Mouse (Mus musculus): ENCODE measurements around the gene Mical2.

Mical2 gene

DNA sequence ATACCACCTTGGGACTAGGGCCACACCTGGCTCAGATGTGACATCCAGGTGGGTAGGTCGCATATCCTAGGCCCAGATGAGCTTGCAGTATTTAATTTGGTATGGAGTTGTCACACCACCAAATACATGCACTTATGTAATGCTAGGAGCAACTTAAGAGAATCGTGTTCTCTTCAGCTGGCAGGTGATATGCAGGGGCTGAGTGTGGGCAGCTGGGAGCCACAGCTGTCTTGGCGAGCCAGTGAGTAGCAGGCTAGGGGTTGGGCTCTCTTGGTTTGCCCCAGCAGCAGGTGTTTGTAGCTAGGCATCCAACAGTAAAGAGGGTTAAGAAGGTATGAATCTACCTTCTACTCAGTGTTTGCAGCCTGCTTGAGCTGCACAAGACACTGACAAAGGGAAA, 49.4 kb downstream of the Mical2 start:
- DNase-seq (ENCODE audit: extremely low read depth, low read depth), result no peak

DNA sequence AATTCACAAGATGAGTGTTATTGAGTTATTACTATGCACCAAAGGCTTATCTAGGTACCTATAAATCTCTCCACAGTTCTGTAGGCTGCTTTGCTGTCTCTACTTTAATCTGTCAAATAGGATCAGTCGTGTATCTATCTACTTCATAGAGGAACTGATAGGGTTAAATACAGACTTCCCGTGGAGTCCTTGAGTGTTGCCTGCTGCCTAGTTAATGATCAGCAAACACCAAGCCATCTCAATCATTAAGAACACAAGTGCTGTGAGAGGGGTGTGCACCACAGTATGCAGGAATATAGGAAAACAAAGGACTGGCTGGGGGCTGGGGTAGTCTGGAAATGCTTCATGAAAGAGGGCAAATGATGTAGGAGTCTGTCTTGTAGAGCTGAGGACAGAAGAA, 50.2 kb downstream of the Mical2 start:
- DNase-seq (ENCODE audit: extremely low read depth, low read depth), result no peak

DNA sequence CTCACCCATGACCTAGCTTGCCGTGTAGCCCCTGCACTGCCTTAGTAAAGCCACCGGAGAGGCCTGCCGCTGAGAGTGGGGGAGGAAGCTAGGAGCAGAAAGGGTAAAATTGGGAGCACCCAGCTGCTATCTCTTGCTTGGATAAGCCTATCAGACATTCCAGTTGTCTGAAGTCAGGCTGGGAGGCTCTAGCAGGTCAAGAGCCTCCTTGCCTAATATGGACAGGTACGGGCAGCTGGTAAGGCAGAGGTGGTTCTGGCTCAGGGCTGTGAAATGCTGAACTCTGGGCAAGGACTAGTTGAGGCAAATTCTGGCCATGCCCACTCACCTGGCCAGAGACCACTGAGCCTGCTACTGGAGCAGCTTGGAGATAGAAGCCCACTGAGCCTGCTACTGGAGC, 51.2 kb downstream of the Mical2 start:
- no peak for DNase-seq (ENCODE audit: extremely low read depth, low read depth)

DNA sequence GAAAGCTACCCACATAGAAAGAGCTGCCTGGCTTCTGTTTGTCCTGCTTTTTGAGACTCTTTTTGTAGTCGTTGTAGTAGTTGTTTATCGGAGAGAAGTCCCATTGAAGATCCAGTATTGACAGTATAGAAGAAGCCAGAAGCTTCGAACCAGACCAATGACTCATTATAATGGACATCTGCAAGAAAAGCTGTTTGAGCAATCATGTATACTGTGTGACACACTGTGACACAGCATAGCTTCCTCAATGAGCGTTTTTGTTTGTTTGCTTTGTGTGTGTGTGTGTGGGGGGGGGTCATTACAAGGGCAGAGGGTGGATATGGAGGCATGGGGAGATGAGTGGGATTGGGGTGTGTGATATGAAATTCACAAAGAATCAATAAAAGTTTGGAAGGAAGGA, 53.0 kb downstream of the Mical2 start:
- DNase-seq (ENCODE audit: extremely low read depth, low read depth), result no peak

DNA sequence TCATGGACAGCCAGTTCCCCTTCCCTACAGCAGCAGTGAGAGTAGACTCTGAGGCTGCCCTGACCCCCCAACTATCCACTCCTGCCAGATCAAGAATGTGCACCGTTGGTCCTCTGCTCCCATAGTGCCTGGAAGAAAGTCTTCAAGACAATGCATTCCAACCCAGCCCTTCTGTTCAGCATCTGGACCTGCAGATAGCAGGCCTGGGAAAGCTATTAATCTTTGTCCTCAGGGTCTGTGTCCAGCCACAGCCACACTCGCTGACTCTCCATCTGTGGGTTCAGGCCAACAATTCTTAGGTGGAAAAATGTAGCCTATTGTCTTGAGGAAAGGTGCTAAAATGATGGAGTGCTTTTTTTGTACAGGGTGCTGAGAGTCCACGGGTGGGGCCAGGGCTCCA, 54.8 kb downstream of the Mical2 start:
- no peak for DNase-seq (ENCODE audit: extremely low read depth, low read depth)

DNA sequence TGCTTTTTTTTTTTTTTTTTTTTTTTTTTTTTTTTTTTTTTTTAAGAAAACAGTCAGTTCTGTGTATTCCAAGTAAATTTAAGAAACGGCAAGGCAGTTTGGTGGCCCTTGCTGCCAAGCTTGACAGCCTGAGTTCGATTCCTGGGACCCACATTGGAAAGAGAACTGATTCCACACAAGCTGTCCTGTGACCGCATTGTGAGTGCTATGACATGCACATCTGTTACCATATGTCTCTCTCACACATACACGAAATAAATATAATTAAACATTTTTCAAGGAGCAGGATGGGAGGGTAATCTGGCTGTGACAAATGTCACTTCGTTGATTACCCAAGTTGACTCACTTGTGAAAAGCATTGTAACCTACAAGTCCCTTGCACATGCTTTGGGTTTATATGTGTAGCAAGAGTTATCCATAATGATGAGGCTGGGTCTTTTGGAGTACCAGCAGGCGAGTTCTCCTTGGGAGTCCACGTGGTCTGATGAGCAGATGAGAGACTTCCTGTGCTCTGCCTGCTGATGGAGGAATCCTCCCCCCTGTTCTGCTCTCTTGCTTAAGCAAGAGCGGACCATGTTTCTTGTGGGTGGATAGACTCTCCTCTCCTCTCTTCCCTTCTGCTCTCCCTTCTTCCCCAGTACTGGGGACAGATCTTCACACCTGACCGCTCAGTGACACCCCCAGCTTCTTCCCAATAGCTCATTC, 58.1 kb downstream of the Mical2 start:
- DNase-seq (ENCODE audit: extremely low read depth, low read depth), result no peak

DNA sequence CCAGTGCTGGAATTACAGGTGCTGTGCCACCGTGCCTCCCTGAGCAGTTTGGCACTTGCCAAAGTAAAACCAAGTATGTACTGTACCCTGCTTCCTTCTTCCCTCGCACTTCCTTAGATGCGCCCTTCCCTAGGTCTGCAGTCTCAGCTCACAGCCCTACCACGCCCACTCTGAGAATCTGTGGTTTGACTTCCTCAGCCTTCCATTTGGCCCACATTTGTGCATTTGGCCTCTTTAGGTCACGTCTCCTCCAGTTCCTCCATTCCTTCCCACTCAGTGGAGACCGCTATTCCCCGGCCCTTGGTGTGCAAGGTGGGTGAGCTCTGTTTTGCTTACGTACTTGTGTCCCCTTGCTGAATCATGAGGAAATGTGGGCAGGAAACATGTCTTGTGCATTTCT, 59.9 kb downstream of the Mical2 start:
- DNase-seq (ENCODE audit: extremely low read depth, low read depth), result no peak

DNA sequence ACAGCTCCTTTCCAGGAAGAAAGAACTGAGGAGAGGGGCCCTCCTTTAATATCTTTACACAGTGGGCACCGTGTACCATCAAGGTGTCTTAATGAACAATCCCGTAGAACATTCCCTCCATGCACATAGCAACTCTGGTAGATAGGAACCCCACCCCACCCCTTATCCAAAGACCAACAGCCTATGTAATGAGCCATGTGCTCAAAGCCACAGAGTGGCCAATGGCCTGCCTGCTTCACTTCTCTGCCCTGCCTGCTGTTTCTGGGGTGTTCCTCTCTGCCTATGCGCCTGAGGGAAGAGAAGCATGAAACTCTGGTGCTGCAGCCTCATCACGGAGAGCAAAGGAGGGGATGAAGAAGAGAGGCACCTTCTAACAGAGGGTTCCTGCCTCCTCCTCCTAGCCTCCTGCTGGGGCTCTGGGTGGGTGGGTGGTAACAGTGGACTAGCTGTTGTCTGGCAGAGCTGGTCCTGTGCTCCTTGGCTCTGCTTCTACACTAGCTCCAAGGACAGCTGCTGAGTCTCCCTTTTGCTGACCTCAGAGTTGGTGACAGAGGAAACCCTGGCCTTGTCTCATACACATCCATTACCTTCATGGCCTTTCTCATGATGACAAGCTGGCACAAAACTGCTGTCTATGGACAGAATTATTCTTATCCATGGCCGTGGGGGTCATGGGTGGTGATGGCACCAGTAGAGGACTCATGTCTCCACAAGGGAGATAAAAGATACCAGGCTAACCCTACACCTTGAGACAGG, 62.9 kb downstream of the Mical2 start:
- DNase-seq (ENCODE audit: extremely low read depth, low read depth), result no peak

DNA sequence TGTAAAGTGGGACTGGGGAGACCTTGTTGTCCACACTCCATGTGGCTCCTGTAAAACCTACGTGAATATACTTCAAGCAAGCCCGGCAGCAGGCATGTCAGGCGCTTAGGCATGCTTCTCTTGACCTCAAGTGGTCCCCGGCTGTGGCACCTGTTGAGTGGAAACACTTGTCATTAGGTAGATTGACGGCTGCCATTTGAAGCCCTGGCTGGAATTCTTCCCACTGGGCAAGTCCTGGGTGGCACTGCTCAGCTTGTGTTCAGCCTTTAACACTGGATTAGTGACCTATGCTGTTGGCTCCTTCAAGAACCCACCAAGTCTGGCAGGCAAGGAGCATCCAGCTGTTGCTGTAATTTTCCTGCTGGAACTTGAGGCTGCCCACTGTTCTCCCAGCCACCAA, 63.9 kb downstream of the Mical2 start:
- DNase-seq (ENCODE audit: extremely low read depth, low read depth), result no peak

DNA sequence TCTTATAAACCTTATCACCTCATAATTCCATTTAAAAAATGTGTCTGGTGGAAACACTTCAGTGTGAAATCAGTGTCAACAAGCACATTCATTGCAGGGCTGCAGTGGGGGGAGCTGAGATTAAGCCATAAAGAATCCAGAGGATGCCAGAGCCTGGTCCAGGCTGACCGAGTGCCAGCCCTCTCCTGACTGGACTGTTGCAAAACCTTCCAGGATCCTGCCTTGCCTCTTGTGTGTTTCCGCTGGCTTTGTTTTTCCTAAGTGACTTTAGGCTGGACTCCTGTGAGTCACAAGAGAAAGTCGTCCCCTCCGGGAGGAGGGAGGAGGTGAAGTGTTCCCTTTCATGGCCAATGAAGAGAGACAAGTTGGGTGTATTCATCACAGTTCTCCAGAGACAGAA, 64.3 kb downstream of the Mical2 start:
- no peak for DNase-seq (ENCODE audit: extremely low read depth, low read depth)

DNA sequence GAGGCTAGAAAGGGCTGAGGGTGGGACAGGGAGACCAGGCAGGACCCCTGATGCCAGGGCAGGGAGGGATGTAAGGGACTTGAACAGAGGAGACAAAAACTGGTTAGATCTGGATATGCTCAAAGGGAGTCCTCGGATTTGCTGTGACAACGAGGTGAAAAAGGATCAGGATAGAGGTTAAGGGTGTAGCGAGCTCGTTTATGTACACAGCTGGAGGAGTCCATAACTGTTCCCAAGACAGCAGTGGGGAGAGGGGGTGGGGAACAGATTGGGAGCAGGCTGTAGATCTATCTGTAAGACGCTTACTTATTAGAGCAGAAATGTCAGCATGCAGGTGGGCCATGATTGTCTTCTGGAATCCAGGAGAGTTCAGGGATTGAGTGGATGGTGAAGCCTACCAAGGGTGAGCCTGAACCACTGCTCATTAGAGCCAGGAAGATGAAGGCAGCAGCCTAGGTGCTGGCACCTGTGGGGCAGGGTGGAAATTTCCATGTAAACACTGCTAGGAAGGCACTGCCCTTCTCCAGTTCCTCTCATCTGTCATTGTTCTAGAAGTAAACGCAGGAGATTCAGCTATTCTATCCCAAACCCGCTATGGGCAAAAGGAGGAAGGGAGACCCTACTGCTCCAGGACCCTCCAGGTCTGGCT, 67.9 kb downstream of the Mical2 start:
- DNase-seq (ENCODE audit: extremely low read depth, low read depth), result no peak

DNA sequence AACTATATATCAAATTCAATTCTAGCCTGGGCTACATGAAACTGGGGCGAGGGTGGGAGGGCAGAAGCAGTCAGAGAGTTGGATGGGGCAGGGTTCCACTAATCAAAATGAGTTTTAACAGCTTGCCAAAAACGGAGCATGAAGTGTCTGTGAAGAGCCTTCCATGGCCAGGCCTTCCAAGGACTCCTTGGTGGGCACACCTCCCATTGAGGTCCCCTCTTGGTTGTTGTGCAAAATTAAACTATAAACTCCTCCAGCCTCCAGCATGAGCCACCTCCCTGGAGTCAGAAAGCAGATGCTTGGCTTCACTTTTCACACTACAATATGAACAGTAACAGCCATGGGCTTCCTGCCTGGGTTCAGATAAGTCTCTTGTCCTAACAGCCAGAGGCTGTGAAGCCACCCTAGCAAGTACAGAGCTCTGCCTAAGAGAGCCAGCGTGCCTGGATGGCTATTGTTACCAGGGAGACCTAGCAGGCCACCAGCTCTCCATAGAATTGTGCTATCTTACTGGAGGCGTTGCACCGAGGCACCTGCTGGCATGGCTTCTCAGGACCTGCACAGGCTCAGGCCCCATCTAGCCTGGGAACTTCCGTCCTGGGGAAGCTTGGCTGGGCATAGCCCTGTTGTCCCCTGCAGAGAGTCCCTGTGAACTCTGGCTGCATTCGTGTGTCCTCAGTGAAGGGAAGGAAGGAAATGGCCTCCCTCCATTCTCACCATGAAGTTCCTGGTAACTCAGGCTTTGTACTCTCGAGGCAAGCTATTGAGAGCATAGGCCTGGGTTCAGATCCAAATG, 70.0 kb downstream of the Mical2 start:
- DNase-seq (ENCODE audit: extremely low read depth, low read depth), result no peak

DNA sequence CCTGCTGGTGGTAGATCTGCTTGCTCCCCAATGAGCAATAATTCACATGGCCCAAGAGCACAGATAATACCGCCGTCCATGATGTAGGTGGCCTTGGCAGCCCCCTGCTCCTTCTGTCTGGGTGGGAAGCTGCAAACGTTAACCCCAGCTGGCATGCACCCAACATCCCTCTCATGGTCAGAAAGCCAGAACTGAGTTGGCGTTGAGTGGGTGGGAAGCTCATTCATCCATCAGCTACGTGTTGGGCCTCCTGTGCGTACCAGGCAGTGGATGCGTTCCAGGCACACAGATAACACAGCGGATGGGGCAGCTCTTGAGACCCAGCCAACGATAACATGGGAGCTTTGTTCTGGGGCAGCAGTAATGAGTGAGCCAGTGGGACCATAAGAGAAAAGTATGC, 72.4 kb downstream of the Mical2 start:
- no peak for DNase-seq (ENCODE audit: extremely low read depth, low read depth)

DNA sequence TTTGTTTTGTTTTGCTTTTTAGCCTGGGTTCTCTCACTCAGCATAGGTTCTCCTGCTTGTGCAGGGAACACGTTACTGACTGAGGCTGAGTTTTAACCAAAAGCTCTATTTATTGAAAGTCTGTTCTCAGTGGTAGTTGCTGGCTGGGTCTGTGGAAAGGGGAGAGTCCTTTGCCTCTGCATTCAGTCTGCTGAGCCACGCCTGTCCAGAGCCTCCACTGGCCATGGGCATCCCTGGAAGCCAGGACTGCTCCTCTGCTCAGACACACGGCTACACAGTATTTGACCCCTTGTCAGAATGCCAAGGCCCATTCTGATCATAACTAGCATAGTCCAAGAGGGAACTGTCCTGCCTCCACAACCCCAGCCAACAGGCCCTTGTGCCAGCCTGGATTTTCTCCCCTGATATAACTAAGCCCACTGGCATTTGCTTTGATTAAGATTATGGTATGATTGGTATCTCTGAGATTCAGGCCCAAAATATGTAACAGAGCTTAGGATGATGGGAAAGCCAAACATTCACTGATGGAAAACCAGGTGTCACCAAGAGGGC, 73.3 kb downstream of the Mical2 start:
- DNase-seq (ENCODE audit: extremely low read depth, low read depth), result no peak

DNA sequence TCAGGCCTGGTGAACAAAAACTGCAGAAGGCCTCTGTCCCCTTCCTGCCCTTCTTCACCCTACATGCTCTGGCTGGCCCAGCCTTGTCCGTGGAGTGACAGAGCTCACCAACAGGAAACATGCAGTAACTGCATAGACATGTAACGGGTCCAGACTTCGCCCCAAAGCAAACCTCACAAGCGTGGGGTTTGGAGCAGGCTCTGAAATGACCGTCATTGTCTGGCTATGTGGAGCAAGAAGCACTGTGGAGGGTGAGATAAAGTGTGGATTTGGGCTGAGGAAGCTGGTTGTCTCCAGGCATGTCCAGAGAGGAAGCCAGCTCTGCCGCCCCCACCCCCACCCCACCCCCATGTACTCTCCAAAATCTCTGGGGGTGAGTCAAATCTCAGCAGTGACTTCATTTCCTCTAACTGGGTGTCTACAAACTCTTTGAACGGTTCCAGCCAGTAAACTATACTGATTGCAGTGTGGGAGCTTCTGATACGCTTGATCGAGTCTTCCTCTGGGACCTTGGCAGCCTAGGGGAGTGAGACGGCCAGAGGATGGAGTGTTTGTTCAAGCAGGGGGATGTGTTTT, 74.0 kb downstream of the Mical2 start:
- no peak for DNase-seq (ENCODE audit: extremely low read depth, low read depth)

DNA sequence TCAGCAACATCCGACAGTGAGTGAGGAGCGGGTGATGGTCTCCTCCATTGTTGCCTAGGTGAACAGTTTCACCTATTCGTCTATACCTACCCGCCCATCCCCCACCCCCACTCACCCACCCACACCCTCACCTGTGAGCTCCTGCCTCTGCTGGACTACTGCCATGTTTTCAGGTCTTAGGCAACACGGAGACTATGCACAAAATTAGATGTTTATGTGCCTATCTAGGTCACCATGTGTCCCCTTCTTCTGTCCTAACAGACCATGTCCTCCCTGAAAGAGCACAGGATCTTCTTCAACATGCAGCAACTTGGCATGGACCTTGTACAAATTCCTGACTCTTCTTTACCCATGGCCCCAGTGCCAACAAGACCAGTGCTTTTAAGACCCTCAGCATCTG, 74.5 kb downstream of the Mical2 start:
- no peak for DNase-seq (ENCODE audit: extremely low read depth, low read depth)

DNA sequence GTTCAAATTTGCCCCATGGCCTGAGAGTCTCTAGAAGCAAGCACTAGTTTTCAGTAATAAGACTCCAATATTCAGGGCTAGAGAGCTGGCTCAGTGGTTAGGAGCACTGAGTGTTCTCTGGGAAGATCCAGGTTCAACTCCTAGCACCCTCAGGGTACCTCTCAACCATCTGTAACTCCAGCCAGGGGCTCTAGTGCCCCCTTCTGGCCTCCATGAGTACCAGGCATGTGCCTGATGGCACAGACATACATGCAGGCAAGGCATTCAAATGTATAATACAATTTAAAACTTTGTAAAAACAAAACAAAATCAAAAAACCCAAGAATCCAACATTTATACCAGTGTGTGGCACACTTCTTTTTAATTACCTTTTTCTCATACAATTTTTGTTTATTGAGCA, 75.4 kb downstream of the Mical2 start:
- no peak for DNase-seq (ENCODE audit: extremely low read depth, low read depth)

DNA sequence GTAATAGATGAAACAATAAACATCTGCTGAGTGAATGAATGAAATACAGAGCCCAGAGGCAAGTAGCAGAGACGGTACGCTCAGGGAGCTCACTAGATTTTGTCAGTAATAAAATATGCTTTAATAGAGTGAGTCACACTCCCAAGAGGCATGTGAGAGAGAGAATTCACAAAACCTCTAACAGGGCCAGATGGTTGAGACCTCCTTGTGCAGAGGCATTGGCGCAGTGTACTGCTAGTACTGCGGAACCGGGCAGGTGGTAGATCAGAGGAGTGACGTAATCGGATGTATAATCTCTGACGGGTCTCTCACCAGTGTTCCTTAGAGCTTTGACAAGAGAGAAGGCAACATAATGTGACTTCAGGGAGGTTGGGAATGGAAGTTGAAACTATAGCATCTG, 78.7 kb downstream of the Mical2 start:
- no peak for DNase-seq (ENCODE audit: extremely low read depth, low read depth)

DNA sequence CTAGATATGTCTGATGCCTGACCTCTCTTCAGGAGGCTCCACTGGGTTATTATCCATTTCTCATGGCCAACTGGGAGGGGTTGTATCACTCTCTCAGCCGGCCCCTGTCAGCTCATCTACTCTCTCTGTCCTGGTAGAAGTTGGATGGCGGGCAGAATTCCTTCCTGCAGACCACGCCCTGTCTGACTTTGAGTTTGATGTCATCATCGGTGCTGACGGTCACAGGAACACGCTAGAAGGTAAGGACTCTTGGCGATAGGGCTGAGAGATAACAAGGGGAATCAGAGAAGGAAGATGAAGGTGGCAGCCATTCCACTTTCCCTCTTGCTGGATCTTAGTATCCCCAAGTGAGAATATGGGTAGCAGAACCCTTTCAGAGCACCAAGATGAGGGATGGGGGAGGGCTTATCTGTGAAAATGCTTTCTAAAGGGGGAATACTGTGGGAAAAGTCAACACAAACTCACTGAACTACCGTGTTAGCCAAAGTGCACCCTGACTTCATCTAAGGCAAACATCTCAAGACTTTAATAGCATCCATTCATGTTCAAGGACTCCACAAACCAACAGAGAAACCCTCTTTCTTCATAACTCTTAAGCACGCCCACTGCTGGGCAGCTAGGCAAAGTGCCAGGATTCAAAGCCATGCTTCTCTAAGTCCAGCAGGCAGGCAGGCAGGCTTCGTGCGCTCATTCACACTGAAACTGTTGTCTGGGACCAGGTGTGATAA, 83.8 kb downstream of the Mical2 start:
- DNase-seq (ENCODE audit: extremely low read depth, low read depth), result no peak

DNA sequence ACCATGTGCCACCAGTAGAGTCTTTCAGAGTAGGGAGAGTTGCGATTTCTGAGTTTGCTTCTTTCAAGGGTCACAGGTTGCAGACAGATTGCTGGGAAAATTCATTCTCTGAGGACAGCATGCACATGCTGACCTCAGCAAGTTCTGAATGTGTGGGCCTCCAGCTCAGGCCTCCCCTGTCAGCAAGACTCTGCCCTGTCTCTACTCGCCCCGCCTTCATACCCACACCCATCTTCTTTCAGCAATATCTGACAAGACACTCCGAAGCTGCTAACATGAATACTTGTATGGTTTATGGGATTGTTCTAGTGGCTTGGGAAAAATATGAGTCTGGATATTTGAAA, 84.3 kb downstream of the Mical2 start:
- DNase-seq (ENCODE audit: extremely low read depth, low read depth), result no peak

DNA sequence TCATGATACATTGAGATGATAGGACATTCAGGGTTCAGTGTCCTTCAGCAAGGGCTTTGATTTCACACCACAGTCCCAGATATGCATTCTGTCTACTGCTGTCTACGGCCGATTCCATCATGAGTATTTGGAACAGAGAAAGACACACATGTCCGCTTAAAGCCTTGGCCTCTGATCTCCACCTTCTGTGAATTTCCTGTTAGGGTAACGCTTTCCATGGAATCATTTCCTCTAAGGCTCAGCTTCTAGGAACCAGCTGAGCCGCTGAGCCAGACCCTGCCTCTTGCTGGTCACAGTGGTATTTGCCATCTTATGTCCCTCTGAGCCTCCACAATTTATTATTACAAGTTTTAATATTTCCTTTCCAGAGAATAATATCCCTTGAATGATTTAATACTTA, 87.6 kb downstream of the Mical2 start:
- DNase-seq (ENCODE audit: extremely low read depth, low read depth), result no peak

All from MEL-GATA-1-ER (cell line).